ENCODE assay signal across 23 mouse cellular contexts in the genomic region with DNA sequence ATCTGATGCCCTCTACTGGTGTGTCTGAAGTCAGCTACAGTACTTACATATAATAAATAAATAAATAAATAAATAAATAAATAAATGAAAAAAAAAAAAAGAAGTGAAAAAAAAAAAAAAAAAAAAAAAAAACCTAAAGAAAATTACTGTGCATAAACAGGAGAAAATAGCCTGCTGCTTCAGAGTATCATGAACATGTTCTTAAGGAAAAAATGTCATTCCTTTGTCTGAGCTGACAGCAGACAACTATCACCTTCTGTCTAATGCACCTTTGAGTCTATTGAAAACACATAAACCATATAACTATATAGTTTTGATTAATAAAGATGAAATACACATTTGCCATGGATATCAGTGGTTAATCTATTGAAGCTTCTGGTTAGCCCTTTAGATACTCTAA. TPM values are rescaled to one million over a fixed set of nuclear protein-coding genes. Genes with fewer than 3 reads are reported as not detected.
DNase-seq lines count a peak whose midpoint lies in the region; ATAC-seq and TF ChIP-seq lines count a peak whose summit lies in the region.
"Had no signal": no experiment of that assay in that cellular context is flagged by ENCODE, and none has a peak within 500 bp of the region (broad histone marks: within the 10 kb centered on the region; RNA-seq: fewer than 3 reads in every experiment).

No protein-coding gene starts in this region.

- DNase-seq in ES-E14 (ENCODE audit: low read depth, low spot score), result no peak
- no peak for DNase-seq in MEL (ENCODE audit: low read depth, low spot score)
- DNase-seq in heart, postnatal 14 days, result no peak
- DNase-seq: adrenal gland, adult 2 months; adrenal gland, adult 8-10 months; adrenal gland, postnatal 10 days; adrenal gland, postnatal 14 days; adrenal gland, postnatal 25 days; adrenal gland, postnatal 36 days; B cell, adult 2 months; cerebellum, adult 11 months; cerebellum, adult 11-12 months; cerebellum, adult 18-20 months; cerebellum, adult 2 months; cerebellum, adult 8-10 months had no signal

- TF ChIP-seq RAD21 in MEL (IDR thresholded peaks at IDR 0.05; ENCODE audit: low read depth, low read length), result no peak

- H3K36me3 ChIP-seq in ES-E14 (ENCODE audit: control insufficient read depth, insufficient read depth, low read length, poor library complexity, severe bottlenecking), result peaks cover 9% of the 10 kb centered on the region; the same call in 1 of the 2 replicates
- no peaks in the 10 kb centered on the region for H3K36me3 ChIP-seq in MEL (ENCODE audit: control insufficient read depth in 1 of 2, insufficient read depth in 2 of 2, low read length in 2 of 2)

- H3K27ac ChIP-seq in ES-E14 (ENCODE audit: insufficient read depth, low read depth, low read length, poor library complexity, severe bottlenecking) (no peak overlapping the region), MEL (ENCODE audit: control insufficient read depth, low read depth, low read length) (no peak overlapping the region)

- no peak for TF ChIP-seq CTCF in MEL (IDR thresholded peaks at IDR 0.05 in 2 of 3, conservative IDR thresholded peaks at IDR 0.05 in 1 of 3; ENCODE audit: control insufficient read depth in 1 of 3, insufficient read depth in 1 of 3, low read depth in 2 of 3, low read length in 3 of 3, poor library complexity in 1 of 3, severe bottlenecking in 1 of 3)

- no peaks in the 10 kb centered on the region for H3K27me3 ChIP-seq in MEL (ENCODE audit: control insufficient read depth in 1 of 2, insufficient read depth in 2 of 2, low read length in 2 of 2)
- H3K27me3 ChIP-seq: CH12.LX, Patski had no signal

- peaks cover 2 to 11% of the 10 kb centered on the region in 2 experiments; a peak in 2 of 4 replicates for H3K4me1 ChIP-seq in ES-E14 (ENCODE audit: control insufficient read depth in 2 of 2, insufficient read depth in 2 of 2, low read length in 2 of 2, poor library complexity in 1 of 2)
- no peaks in the 10 kb centered on the region for H3K4me1 ChIP-seq in MEL (ENCODE audit: control insufficient read depth in 1 of 2, insufficient read depth in 2 of 2, low read length in 2 of 2)

- H3K4me3 ChIP-seq in ES-E14 (ENCODE audit: insufficient read depth in 1 of 2, low read depth in 1 of 2, low read length in 2 of 2, poor library complexity in 1 of 2, severe bottlenecking in 1 of 2) (no peak overlapping the region), MEL (ENCODE audit: control insufficient read depth in 1 of 2, insufficient read depth in 1 of 2, low read depth in 2 of 2, low read length in 2 of 2) (no peak overlapping the region)

- H3K9me3 ChIP-seq in ES-E14 (ENCODE audit: control insufficient read depth, insufficient read depth, low read depth, low read length), result no peaks in the 10 kb centered on the region
- no peaks in the 10 kb centered on the region for H3K9me3 ChIP-seq in MEL (replicated peaks; ENCODE audit: insufficient read depth, low read length)
- H3K9me3 ChIP-seq: G1E had no signal

- no peak for TF ChIP-seq EP300 in MEL (IDR thresholded peaks at IDR 0.05; ENCODE audit: low read depth in 1 of 2, low read length in 2 of 2)

- intact Hi-C loops in heart, postnatal 14 days (cut with DNase I), result no loop called here

- no peak for TF ChIP-seq POLR2A in MEL (IDR thresholded peaks at IDR 0.05; ENCODE audit: control insufficient read depth in 1 of 2, insufficient read depth in 1 of 2, low read depth in 1 of 2, low read length in 2 of 2, poor library complexity in 1 of 2)

- in situ Hi-C loops in ES-E14 (cut with MboI; ENCODE audit: low sequenced_read_pairs in 2 of 2, unreplicated experiment in 2 of 2), result no loop called here

- ATAC-seq in monocyte, adult 5-6 weeks (replicated peaks; ENCODE audit: insufficient number of reproducible peaks, low FRiP score, low TSS enrichment, poor library complexity, severe bottlenecking), result no peak
- ATAC-seq: activated CD4-positive, CD25-positive, alpha-beta regulatory T cell, adult 4 months; CD4-positive, CD25-positive, alpha-beta regulatory T cell, adult 4 months; Patski had no signal

- H3K79me2 ChIP-seq in MEL (ENCODE audit: control insufficient read depth, insufficient read depth, low read length, poor library complexity), result peaks cover 16% of the 10 kb centered on the region

- no peak overlapping the region for H3K9ac ChIP-seq in ES-E14 (ENCODE audit: insufficient read depth, low read depth, low read length, poor library complexity, severe bottlenecking)
- no peak overlapping the region for H3K9ac ChIP-seq in MEL (ENCODE audit: control insufficient read depth, low read depth, low read length, poor library complexity, severe bottlenecking)

TF ChIP-seq in ES-E14, 5 proteins besides CTCF, POLR2A, EP300 and RAD21:
- peak; percentile 79 for TF ChIP-seq ZNF384 (IDR thresholded peaks at IDR 0.05; ENCODE audit: low read depth, low read length)
- TF ChIP-seq CHD2 (IDR thresholded peaks at IDR 0.05; ENCODE audit: low read depth, low read length), result no peak
- no peak for TF ChIP-seq MAFK (IDR thresholded peaks at IDR 0.05; ENCODE audit: insufficient read depth, low read depth, low read length)

TF ChIP-seq in MEL, 35 proteins besides CTCF, POLR2A, EP300 and RAD21:
- peak; percentile 61; the same call in 1 of the 2 replicates for TF ChIP-seq ZNF384 (IDR thresholded peaks at IDR 0.05; ENCODE audit: low read depth, low read length)
- no peak for TF ChIP-seq MEF2A (IDR thresholded peaks at IDR 0.05; ENCODE audit: extremely low read depth, insufficient replicate concordance, low read depth, low read length, poor library complexity, severe bottlenecking)
TF ChIP-seq in MEL: peak in this region for 1.

RNA-seq across cellular contexts. Expression of a gene that starts 40.9 kb away (rescaled TPM):
- total RNA-seq in ES-E14 (2012; rRNA removed) (43.6 and 45.7 TPM in 2 replicates), MEL (2012; rRNA removed) (16.5 and 16.6 TPM in 2 replicates)
- 100 to 1,000 TPM in 1 of 2 experiments, 10 to 100 TPM in 1; 44.3 to 184 TPM for polyA plus RNA-seq in MEL (2012; ENCODE audit: insufficient read depth in 1 of 2, insufficient read length in 2 of 2, low read depth in 1 of 2, low replicate concordance in 2 of 2, missing spikeins in 1 of 2)
- total RNA-seq in monocyte, adult 5-6 weeks (2017), result 9.1 to 23.2 TPM (median 11.9 TPM) in 3 replicates
- total RNA-seq in heart, postnatal 14 days (2021), result 10 to 100 TPM; 36.9 to 41.0 TPM

RNA-seq across cellular contexts. Expression of a gene that starts 54.2 kb away (rescaled TPM):
- total RNA-seq in ES-E14 (2012; rRNA removed) (not detected in 2 replicates), MEL (2012; rRNA removed) (not detected in 2 replicates)
- polyA plus RNA-seq in MEL (2012; ENCODE audit: insufficient read depth in 1 of 2, insufficient read length in 2 of 2, low read depth in 1 of 2, low replicate concordance in 2 of 2, missing spikeins in 1 of 2), result under 1 TPM in 1 of 2 experiments, not detected in 1; 0.15 TPM
- total RNA-seq in monocyte, adult 5-6 weeks (2017), result 2.2 TPM in 1 of 3 replicates, not detected in the others
- total RNA-seq in heart, postnatal 14 days (2021), result not detected
- total RNA-seq: adrenal gland, adult 18-20 months; adrenal gland, adult 2 months; adrenal gland, adult 8-10 months; adrenal gland, postnatal 10 days; adrenal gland, postnatal 14 days; adrenal gland, postnatal 25 days; adrenal gland, postnatal 36 days; CH12.LX; G1E had no signal
- polyA plus RNA-seq: activated CD4-positive, CD25-positive, alpha-beta regulatory T cell, adult 4 months; adrenal gland, adult 2 months; C2C12; CD4-positive, CD25-positive, alpha-beta regulatory T cell, adult 4 months; cerebellum, adult 2 months; G1E; Patski had no signal
